Mouse (Mus musculus): Measurements from ENCODE around the gene Coro1b.

Coro1b gene

GRCm38 (mm10) chr19:4155223-4156072, 7.0 kb downstream of the Coro1b start:
- DNase-seq (ENCODE audit: extremely low read depth, low read depth, low spot score), result no peak

GRCm38 (mm10) chr19:4156073-4156579, 7.7 kb downstream of the Coro1b start:
- DNase-seq (ENCODE audit: extremely low read depth, low read depth, low spot score), result no peak

DNA sequence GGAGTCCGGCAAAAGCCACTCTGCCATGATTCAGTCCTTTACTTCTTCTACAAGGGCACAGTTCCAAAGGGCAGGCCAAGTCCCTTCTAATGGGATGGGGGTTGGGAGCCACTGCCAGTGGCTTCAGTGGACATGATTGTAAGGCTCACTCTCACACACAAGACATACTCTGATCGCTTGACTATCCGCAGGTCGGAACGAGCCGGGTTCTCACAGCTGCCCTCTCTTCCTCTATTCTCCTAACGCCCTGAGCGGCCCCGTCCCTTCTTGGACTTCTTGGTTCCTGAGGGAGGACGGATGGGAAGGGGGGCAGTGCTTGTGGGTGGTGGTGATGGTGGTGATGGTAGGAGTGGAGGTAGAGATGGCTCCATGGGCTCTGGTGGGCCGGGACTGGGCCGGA, 8.4 kb downstream of the Coro1b start:
- DNase-seq (ENCODE audit: extremely low read depth, low read depth, low spot score), result no peak

DNA sequence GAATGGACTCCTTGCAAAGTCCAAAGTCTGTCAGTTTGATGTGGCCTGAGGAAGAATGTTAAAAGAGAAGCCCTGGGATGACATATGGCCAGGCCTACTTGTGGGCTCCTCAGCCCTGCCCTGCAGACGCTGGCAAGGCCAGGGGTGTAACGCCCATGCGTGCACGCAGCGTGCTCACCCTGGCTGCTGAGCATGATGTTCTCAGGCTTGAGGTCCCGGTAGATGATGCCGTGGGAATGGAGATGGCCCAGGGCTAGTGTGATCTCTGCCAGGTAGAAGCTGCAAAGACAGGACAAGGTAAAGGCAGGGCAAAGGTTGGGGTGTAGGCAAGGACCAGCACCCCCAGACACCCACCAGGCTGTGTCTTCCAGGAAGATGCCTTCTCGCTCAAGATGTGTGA, 10.6 kb downstream of the Coro1b start:
- DNase-seq (ENCODE audit: extremely low read depth, low read depth, low spot score), result no peak

DNA sequence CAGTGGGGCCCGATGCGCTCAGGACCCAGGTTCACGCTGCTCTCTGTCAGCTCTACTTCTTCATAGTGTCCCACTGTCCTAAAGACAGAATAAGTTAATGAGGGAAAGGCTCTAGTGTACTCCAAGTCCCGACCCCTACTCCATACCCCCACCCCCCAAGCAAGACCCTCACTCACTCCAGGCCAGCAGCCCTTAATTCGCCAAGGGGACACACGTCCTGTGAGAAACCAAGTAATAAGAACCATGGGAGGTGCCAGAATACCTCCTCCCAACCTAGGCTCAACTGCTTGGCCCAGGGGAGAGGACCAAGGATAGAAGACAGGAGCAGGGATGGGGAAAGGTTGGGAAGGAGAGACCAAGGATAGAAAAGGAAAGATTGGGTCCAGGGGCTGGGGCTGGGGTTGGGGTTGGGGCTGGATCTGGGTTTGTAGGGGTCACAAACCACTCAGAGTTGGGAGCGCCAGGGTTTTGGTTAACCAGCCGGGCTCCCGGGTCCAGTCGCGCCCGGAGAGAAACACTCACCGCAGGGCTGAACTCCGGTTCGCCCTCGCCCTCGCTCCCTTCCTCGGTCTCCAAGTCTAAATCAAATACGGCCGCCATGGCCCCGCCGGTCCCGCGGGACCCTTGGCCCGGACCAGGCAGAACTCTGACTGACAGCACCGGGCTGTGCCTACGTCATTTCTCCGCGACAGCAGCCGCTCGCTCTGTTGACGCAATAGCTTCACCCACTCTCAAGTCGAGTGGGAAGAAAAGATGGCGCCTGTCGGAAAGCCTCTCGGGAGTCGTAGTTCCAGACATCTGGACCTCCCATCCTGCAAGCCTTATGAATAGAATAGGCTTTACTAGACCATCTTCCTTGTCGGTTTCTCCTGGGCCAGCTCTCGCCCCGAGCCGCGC, 14.5 kb downstream of the Coro1b start, which contains the start of gene Rps6kb2:
TSS of gene Rps6kb2 (minus strand) at position 709 of the 897 bp plus-strand sequence.
- no peak for DNase-seq (ENCODE audit: extremely low read depth, low read depth, low spot score)

GRCm38 (mm10) chr19:4163543-4163887, 15.1 kb downstream of the Coro1b start:
- DNase-seq (ENCODE audit: extremely low read depth, low read depth, low spot score), result no peak

- no peak for DNase-seq (ENCODE audit: extremely low read depth, low read depth, low spot score)
These were observed 15.7 kb downstream of the Coro1b start for GRCm38 (mm10) chr19:4164100-4164499.

DNA sequence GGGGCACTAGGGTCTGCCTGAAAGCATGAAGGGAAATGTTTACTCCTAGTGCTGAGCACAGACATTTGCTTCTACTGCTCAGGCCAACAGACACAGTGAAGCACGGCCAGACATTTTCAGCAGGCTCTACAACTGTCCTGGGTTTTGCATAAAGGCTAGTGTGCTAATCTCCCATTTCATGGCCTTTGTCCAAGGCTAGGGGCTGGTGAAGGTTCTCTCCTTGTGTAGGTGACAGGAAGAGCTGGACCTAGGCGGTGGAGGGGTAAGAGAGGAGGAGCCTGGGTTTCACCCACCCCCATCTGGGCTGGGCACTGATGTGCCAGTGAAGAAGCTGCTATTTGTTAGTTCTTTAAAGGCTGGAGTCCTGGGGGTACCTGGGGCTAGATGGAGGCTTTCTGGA, 16.3 kb downstream of the Coro1b start:
- DNase-seq (ENCODE audit: extremely low read depth, low read depth, low spot score), result no peak

GRCm38 (mm10) chr19:4166678-4167476, 18.5 kb downstream of the Coro1b start:
- DNase-seq (ENCODE audit: extremely low read depth, low read depth, low spot score), result no peak

DNA sequence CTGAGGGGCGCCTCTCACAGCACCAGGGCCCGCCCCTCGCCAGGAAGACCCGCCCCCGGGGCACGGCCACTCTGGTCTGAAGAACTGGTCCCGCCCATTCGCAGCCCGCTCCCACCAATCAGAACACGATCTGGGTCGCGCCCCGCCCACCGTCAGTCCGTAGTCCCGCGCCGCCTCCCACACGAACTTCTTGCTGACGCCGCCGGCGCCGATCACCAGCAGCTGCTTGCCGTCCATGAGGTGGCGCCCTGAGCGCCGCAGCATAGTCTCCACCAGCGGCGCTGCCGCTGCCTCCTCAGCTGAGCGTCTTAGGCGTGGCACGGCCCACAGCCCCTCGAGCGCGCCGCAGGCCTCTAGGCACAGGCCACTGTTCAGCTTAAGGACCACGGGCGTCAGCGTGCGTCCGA, 21.0 kb downstream of the Coro1b start:
- DNase-seq (ENCODE audit: extremely low read depth, low read depth, low spot score), result no peak

DNA sequence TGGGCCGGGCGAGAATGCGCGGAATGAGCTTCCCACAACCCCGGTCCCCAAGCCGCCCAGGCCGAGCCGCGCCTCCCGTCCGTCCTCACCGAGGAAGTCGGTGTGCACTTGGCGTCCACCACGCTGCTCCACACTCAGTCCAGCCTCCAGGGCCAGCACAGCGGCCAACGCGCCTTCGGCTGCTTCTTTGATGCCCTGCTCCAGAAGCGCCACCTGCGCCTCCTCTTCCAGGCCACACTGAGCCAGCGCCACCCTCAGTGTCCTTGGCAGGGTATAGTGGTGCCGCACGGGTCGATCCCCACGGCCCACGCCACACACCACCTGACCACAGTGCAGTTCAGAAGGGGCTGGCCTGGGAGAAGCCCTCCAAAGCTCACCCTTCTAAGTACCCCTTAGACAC, 21.4 kb downstream of the Coro1b start:
- no peak for DNase-seq (ENCODE audit: extremely low read depth, low read depth, low spot score)

- no peak for DNase-seq (ENCODE audit: extremely low read depth, low read depth, low spot score)
These were observed 22.4 kb downstream of the Coro1b start for GRCm38 (mm10) chr19:4170723-4171392.

DNA sequence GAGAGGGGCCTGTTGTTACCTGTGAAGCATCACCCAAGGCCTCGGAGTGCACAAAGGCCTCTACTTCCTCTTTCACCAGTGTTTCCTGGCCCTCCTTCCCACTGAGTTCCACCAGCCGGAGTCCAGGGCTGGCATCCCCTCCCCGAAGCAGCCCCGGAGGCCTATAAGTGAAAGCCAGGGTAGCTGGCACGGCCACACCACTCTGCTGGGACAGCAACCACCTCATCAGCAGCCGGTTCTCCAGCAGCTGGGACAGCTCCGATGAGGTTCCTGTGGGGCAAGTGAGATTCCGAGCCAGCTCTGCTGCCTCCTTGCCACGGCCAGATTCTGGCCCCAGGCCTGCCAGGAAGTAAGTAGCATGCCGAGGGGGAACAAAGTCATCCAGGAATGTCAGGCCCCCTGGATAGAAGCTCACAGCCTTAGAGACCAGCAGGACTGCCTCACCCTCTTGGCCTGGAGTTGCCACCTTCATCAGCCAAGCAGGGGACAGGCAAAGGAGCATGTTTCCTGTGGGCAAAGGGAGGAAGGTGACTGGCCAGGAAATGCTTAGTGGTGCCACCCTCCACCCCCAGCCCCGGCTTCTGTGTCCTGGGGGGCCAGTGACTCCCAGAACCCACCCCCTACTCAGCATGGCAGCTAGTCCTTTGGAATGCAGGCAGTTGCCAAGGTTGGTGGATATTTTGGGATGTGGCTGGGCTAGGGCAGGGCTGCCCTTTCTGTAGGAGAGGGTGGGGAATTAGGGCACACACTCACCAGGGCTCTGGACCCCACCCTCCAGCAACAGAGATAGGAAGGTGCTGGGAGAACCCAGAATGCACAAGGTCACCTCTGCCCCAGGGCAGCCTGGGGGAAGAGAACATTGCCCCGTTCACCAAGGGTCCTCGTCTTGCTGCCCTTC, 23.2 kb downstream of the Coro1b start:
- no peak for DNase-seq (ENCODE audit: extremely low read depth, low read depth, low spot score)

DNA sequence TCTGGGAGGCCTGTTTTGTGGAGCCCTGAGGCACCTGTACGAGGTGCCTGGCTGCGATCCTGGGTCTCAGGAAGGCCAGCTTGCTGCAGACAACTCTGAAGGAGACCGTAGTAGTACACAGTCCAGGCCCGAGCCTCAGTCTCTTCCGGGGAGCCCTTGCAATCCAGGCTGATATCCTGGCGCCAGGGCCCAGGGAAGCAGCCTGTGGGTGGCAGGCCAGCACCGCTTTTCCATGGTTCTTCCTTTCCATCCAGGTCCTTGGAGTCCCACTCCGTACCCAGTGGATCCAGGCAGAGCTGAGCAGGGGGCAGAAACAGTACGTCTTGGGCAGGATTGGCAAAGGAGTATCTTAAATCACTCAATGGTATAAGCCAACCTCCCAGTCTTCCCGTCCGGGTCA, 24.5 kb downstream of the Coro1b start:
- DNase-seq (ENCODE audit: extremely low read depth, low read depth, low spot score), result no peak

- DNase-seq (ENCODE audit: extremely low read depth, low read depth, low spot score), result no peak
These were observed 27.0 kb downstream of the Coro1b start, which contains the start of gene Carns1 for GRCm38 (mm10) chr19:4175368-4175947. Gene Carns1, minus strand, starts transcription at chr19:4175479.

DNA sequence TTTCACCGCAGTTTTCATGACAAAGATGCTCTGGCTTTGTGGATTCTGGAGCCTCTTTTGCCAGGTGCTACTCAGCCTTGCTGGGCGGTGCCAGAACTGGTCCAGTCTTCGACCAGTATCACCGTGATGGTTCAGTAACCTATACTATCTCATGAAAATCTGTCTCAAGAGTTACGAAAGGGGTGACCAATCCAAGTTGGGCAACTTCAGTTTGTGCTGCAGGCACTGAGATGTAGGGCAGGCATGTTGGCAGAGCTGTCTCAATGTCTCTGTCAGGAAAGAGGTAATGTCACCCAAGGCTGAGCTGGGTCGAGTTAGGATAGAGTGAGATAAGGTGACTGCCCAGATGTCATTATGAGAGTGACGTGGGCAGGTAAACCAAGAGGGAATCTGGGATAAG, 32.0 kb downstream of the Coro1b start:
- no peak for DNase-seq (ENCODE audit: extremely low read depth, low read depth, low spot score)

GRCm38 (mm10) chr19:4181892-4182291, 33.5 kb downstream of the Coro1b start:
- DNase-seq (ENCODE audit: extremely low read depth, low read depth, low spot score), result no peak

DNA sequence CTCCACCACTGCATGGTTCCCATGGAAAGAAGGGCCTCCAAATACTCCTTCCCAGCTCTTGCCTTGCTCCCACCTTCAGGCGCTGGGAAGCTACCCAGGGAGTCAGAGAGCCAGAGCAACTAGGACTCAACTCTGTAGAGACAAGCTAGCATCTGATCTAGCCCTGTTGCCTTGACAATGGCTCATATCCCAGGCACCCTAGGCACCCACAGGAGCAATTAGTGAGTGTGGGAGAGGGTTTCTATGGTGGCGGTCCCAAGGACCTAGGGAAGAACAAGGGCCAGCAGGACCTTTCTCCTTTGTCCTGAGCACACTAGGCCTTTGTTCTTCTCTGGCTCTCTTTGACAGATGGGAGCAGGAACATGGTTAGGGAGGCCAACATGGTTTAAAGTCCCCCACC, 35.3 kb downstream of the Coro1b start:
- no peak for DNase-seq (ENCODE audit: extremely low read depth, low read depth, low spot score)

Measured in fat pad, adult 2 months (tissue).